Mouse (Mus musculus) cerebellum, adult 2 months (tissue): ENCODE data around the gene Rtel1. TPM values are rescaled to one million over a fixed set of nuclear protein-coding genes. Genes with fewer than 3 reads are reported as not detected.
"Not testable (repeated sequence)": the region's sequence is repeated elsewhere in the genome, so short reads cannot be mapped to it uniquely, and the experiment has no call there.

Experiments
- DNase-seq, 2 experiments: peaks; one replicate each; pipeline ENCODE4 v3.0.0; 2021
- H3K27ac ChIP-seq: fragments of 200-500 bp; 2 replicates; pipeline ENCODE4 v1.5.1; 2012; ENCODE audit warnings: low read length, control low read depth, inconsistent platforms; ENCODE audit not compliant: insufficient read depth
- H3K27me3 ChIP-seq: fragments of 200-500 bp; 2 replicates; pipeline ENCODE4 v1.6.1; 2012; ENCODE audit warnings: inconsistent platforms, mild to moderate bottlenecking, low read length, moderate library complexity; ENCODE audit not compliant: control insufficient read depth, insufficient read depth
- H3K4me1 ChIP-seq: fragments of 200-500 bp; 2 replicates; pipeline ENCODE4 v1.6.1; 2011; ENCODE audit warnings: low read length; ENCODE audit not compliant: control insufficient read depth, insufficient read depth
- H3K4me3 ChIP-seq: fragments of 200-500 bp; replicated peaks from 2 replicates; pipeline ENCODE3; 2011; ENCODE audit warnings: mild to moderate bottlenecking, low read depth, low read length, control low read depth; ENCODE audit not compliant: insufficient read depth
- CTCF ChIP-seq: fragments of 200-500 bp; IDR thresholded peaks from 2 replicates; pipeline ENCODE4 v1.5.1; 2011; ENCODE audit warnings: low read depth, mild to moderate bottlenecking, control low read depth, low read length, moderate library complexity, borderline replicate concordance; ENCODE audit not compliant: insufficient read depth
- POLR2A ChIP-seq: fragments of 200-500 bp; IDR thresholded peaks from 2 replicates; pipeline ENCODE4 v1.6.1; 2011; ENCODE audit warnings: low read length, control low read depth, borderline replicate concordance; ENCODE audit not compliant: insufficient read depth
- WGBS: fragments of 180-500 bp; shearing (Covaris S2); methylation state at CpG from one replicate; pipeline ENCODE4 v1.1.7; 2018; 5-methylcytosine and 5-hydroxymethylcytosine counted together
- polyA plus RNA-seq: library from polyadenylated mRNA; depleted of rRNA; stranded (reverse); fragments of >200 nt; gene quantifications from 2 replicates; pipeline ENCODE4 v1.2.3, GENCODE M21; 2012

The Rtel1 gene
- polyA plus RNA-seq, 1 experiment = 88.5 TPM

- WGBS = 34% methylated on average over 6 of the region's 6 CpGs
- H3K27ac ChIP-seq = peak overlapping the region; percentile 89
Observed at GRCm38 (mm10) chr2:181286629-181287337, 32.8 kb upstream of the Rtel1 start.

GRCm38 (mm10) chr2:181287338-181287957 is 32.1 kb upstream of the Rtel1 start:
- WGBS = 2% methylated on average over 49 of the region's 71 CpGs
- peak; percentile 83 to 89 for DNase-seq
- H3K4me1 ChIP-seq = peaks cover 2% of the 10 kb centered on the region; the same call in 1 of the 2 replicates
- TF ChIP-seq POLR2A (peak; percentile 85), CTCF (no peak)
- peak overlapping the region; percentile 72 for H3K4me3 ChIP-seq
- H3K27me3 ChIP-seq = no peaks in the 10 kb centered on the region
- peak overlapping the region; percentile 89 for H3K27ac ChIP-seq

More at GRCm38 (mm10) chr2:181286629-181287337, 32.8 kb upstream of the Rtel1 start:
- Histone ChIP-seq H3K27me3 (no peaks in the 10 kb centered on the region), H3K4me3 (peak overlapping the region; percentile 72), H3K4me1 (peaks cover 2% of the 10 kb centered on the region; the same call in 1 of the 2 replicates)
- DNase-seq = no peak
- no peak for TF ChIP-seq CTCF
- no peak for TF ChIP-seq POLR2A

GRCm38 (mm10) chr2:181287958-181288350 is 31.6 kb upstream of the Rtel1 start, which contains the start of gene Gmeb2:
TSS of gene Gmeb2 (minus strand) at chr2:181288035.
- Histone ChIP-seq H3K4me3 (peak within 1 kb of the TSS; percentile 72), H3K27ac (peak within 1 kb of the TSS; percentile 89)
- TF ChIP-seq POLR2A (peak; percentile 44; the same call in 1 of the 2 replicates), CTCF (peak; percentile 50; the same call in 1 of the 2 replicates)
- not testable (repeated sequence) for H3K27me3 ChIP-seq, H3K4me1 ChIP-seq
- DNase-seq = peak; percentile 94 to 98
- 6% methylated on average over 38 of the region's 38 CpGs for WGBS

- H3K4me1 ChIP-seq = peaks cover 2% of the 10 kb centered on the region; the same call in 1 of the 2 replicates
- WGBS = 87% methylated on average over 3 of the region's 3 CpGs
- DNase-seq = no peak
- TF ChIP-seq POLR2A = no peak
- H3K4me3 ChIP-seq = no peak overlapping the region
- H3K27me3 ChIP-seq = no peaks in the 10 kb centered on the region
- no peak overlapping the region for H3K27ac ChIP-seq
Observed at GRCm38 (mm10) chr2:181288691-181289090, 30.8 kb upstream of the Rtel1 start.

GRCm38 (mm10) chr2:181290937-181291336 is 28.6 kb upstream of the Rtel1 start:
- WGBS = 78% methylated on average over 1 of the region's 1 CpGs
- DNase-seq = no peak
- Histone ChIP-seq H3K27ac (no peak overlapping the region), H3K4me1 (peaks cover 2% of the 10 kb centered on the region; the same call in 1 of the 2 replicates), H3K4me3 (no peak overlapping the region), H3K27me3 (no peaks in the 10 kb centered on the region)
- TF ChIP-seq POLR2A = no peak
- TF ChIP-seq CTCF = no peak

GRCm38 (mm10) chr2:181302041-181302440 is 17.5 kb upstream of the Rtel1 start:
- H3K27me3 ChIP-seq = no peaks in the 10 kb centered on the region; the same call in 1 of the 2 replicates
- 35% methylated on average over 3 of the region's 3 CpGs for WGBS
- peaks cover 1% of the 10 kb centered on the region; the same call in 1 of the 2 replicates for H3K4me1 ChIP-seq
- no peak overlapping the region for H3K4me3 ChIP-seq
- DNase-seq = no peak
- no peak for TF ChIP-seq CTCF
- no peak for TF ChIP-seq POLR2A
- H3K27ac ChIP-seq = no peak overlapping the region

GRCm38 (mm10) chr2:181304944-181305343 is 14.6 kb upstream of the Rtel1 start:
- no peaks in the 10 kb centered on the region; the same call in 1 of the 2 replicates for H3K27me3 ChIP-seq
- no peak overlapping the region for H3K27ac ChIP-seq
- peaks cover 9% of the 10 kb centered on the region for H3K4me1 ChIP-seq
- WGBS = 84% methylated on average over 1 of the region's 1 CpGs
- no peak for DNase-seq
- no peak for TF ChIP-seq CTCF
- no peak for TF ChIP-seq POLR2A
- no peak overlapping the region for H3K4me3 ChIP-seq

GRCm38 (mm10) chr2:181307144-181307804 is 12.3 kb upstream of the Rtel1 start:
- TF ChIP-seq CTCF = peak; percentile 46; the same call in 1 of the 2 replicates
- no peak for TF ChIP-seq POLR2A
- DNase-seq = peak; percentile 64 to 65
- no peak overlapping the region for H3K27ac ChIP-seq
- 20% methylated on average over 30 of the region's 30 CpGs for WGBS
- no peak overlapping the region for H3K4me3 ChIP-seq
- peaks cover 12% of the 10 kb centered on the region for H3K4me1 ChIP-seq
- H3K27me3 ChIP-seq = no peaks in the 10 kb centered on the region; the same call in 1 of the 2 replicates
